Mouse (Mus musculus) liver, postnatal 0 days (tissue): Measurements from ENCODE around the gene Oit1.

Experiments used
- CTCF ChIP-seq: sonication (generic); IDR thresholded peaks from 2 replicates; pipeline ENCODE4 v1.5.1; 2016; ENCODE audit warnings: antibody characterized with exemption, low read depth
- EP300 ChIP-seq: IDR thresholded peaks from 2 replicates; pipeline ENCODE4 v1.6.1; 2016; ENCODE audit warnings: antibody characterized with exemption, low read depth, mild to moderate bottlenecking

- TF ChIP-seq CTCF (no peak), EP300 (no peak)
Measured at GRCm38 (mm10) chr14:8317194-8318097, 61.1 kb downstream of the Oit1 start, which contains the start of gene Fam107a.
